Mouse (Mus musculus): ENCODE data around the gene Zc3hc1.

DNA sequence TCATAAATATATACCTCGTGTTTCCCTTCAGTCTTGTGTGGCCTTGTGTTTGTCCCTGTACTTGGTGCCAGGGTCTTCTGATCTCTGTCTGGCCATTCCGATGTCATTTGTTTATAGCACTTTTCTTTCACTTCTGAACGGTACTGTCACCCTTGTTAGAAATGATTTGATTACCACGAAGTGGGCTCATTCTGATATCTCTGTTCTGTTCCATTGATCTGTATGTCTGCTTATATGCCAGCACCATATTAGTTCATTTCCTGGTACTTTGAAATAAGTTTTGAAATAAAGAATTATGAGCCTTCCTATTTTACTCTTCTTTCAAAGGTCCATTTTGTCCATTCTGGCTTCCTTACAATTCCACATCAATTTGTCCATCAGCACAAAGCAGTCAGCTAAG, 20.5 kb upstream of the Zc3hc1 start:
- TF ChIP-seq CTCF (IDR thresholded peaks at IDR 0.05; ENCODE audit: borderline replicate concordance, insufficient read depth, low read length) (no peak), POLR2A (IDR thresholded peaks at IDR 0.05; ENCODE audit: low read depth, low read length) (no peak)

Measured in embryonic fibroblast, embryonic 13.5 days (primary cell).